Mouse (Mus musculus): ENCODE results near the gene Zbtb41. TPM values are rescaled to one million over a fixed set of nuclear protein-coding genes. Genes with fewer than 3 reads are reported as not detected.
"Not testable (repeated sequence)": the region's sequence is repeated elsewhere in the genome, so short reads cannot be mapped to it uniquely, and the experiment has no call there.

Gene Zbtb41
- polyA plus RNA-seq, 1 experiment from 2014 or later = 6.1 TPM

GRCm38 (mm10) chr1:139425006-139425405, 2.9 kb downstream of the Zbtb41 start:
- H3K36me3 ChIP-seq (ENCODE audit: inconsistent target) = no peaks in the 10 kb centered on the region; the same call in 1 of the 2 replicates
- H3K79me2 ChIP-seq (ENCODE audit: inconsistent target) = peaks cover 53% of the 10 kb centered on the region
- H3K27ac ChIP-seq = no peak overlapping the region
- H3K4me3 ChIP-seq (ENCODE audit: inconsistent target) = no peak overlapping the region
- 78% methylated on average over 3 of the region's 3 CpGs for WGBS (ENCODE audit: missing documents)

GRCm38 (mm10) chr1:139438373-139438772, 16.3 kb downstream of the Zbtb41 start:
- Histone ChIP-seq H3K79me2 (ENCODE audit: inconsistent target) (no peaks in the 10 kb centered on the region), H3K36me3 (ENCODE audit: inconsistent target) (peaks cover 38% of the 10 kb centered on the region), H3K4me3 (ENCODE audit: inconsistent target) (no peak overlapping the region), H3K27ac (no peak overlapping the region)

- not testable (repeated sequence) for H3K36me3 ChIP-seq (ENCODE audit: inconsistent target); H3K79me2 ChIP-seq (ENCODE audit: inconsistent target); H3K4me3 ChIP-seq (ENCODE audit: inconsistent target); H3K27ac ChIP-seq
- 27% methylated on average over 9 of the region's 9 CpGs for WGBS (ENCODE audit: missing documents)
These were observed 21.0 kb downstream of the Zbtb41 start for GRCm38 (mm10) chr1:139443103-139443502.

- H3K79me2 ChIP-seq (ENCODE audit: inconsistent target) = peaks cover 17% of the 10 kb centered on the region
- no peaks in the 10 kb centered on the region for H3K36me3 ChIP-seq (ENCODE audit: inconsistent target)
- peak within 1 kb of the TSS; percentile 34 for H3K27ac ChIP-seq
- peak within 1 kb of the TSS; percentile 64 for H3K4me3 ChIP-seq (ENCODE audit: inconsistent target)
- WGBS (ENCODE audit: missing documents) = under 1% methylated on average over 65 of the region's 65 CpGs
These were observed 32.5 kb downstream of the Zbtb41 start, which contains the start of gene Aspm for GRCm38 (mm10) chr1:139454340-139455225. TSS of gene Aspm (plus strand) at chr1:139454772.

- Histone ChIP-seq H3K79me2 (ENCODE audit: inconsistent target) (peaks cover 17% of the 10 kb centered on the region), H3K36me3 (ENCODE audit: inconsistent target) (no peaks in the 10 kb centered on the region), H3K27ac (peak overlapping the region; percentile 29), H3K4me3 (ENCODE audit: inconsistent target) (peak overlapping the region; percentile 64)
- WGBS (ENCODE audit: missing documents) = 6% methylated on average over 17 of the region's 17 CpGs
These were observed 33.3 kb downstream of the Zbtb41 start for GRCm38 (mm10) chr1:139455226-139455869.

- no peak overlapping the region for H3K27ac ChIP-seq
- no peak overlapping the region for H3K4me3 ChIP-seq (ENCODE audit: inconsistent target)
- no peaks in the 10 kb centered on the region for H3K36me3 ChIP-seq (ENCODE audit: inconsistent target)
- H3K79me2 ChIP-seq (ENCODE audit: inconsistent target) = peaks cover 10% of the 10 kb centered on the region
- WGBS (ENCODE audit: missing documents) = 40% methylated on average over 5 of the region's 5 CpGs
These were observed 38.7 kb downstream of the Zbtb41 start for GRCm38 (mm10) chr1:139460807-139461206.

- H3K4me3 ChIP-seq (ENCODE audit: inconsistent target) = no peak overlapping the region
- 95% methylated on average over 11 of the region's 11 CpGs for WGBS (ENCODE audit: missing documents)
- H3K36me3 ChIP-seq (ENCODE audit: inconsistent target) = no peaks in the 10 kb centered on the region
- no peaks in the 10 kb centered on the region for H3K79me2 ChIP-seq (ENCODE audit: inconsistent target)
- no peak overlapping the region for H3K27ac ChIP-seq
These were observed 43.8 kb downstream of the Zbtb41 start for GRCm38 (mm10) chr1:139465936-139466335.

GRCm38 (mm10) chr1:139478898-139479297, 56.8 kb downstream of the Zbtb41 start:
- WGBS (ENCODE audit: missing documents) = 95% methylated on average over 11 of the region's 11 CpGs
- Histone ChIP-seq H3K27ac (no peak overlapping the region), H3K36me3 (ENCODE audit: inconsistent target) (peaks cover 5% of the 10 kb centered on the region; the same call in 1 of the 2 replicates), H3K79me2 (ENCODE audit: inconsistent target) (no peaks in the 10 kb centered on the region), H3K4me3 (ENCODE audit: inconsistent target) (no peak overlapping the region)

GRCm38 (mm10) chr1:139480246-139480645, 58.2 kb downstream of the Zbtb41 start:
- H3K4me3 ChIP-seq (ENCODE audit: inconsistent target) = no peak overlapping the region
- H3K36me3 ChIP-seq (ENCODE audit: inconsistent target) = peaks cover 5% of the 10 kb centered on the region; the same call in 1 of the 2 replicates
- no peak overlapping the region for H3K27ac ChIP-seq
- H3K79me2 ChIP-seq (ENCODE audit: inconsistent target) = no peaks in the 10 kb centered on the region
- 96% methylated on average over 8 of the region's 8 CpGs for WGBS (ENCODE audit: missing documents)

- no peaks in the 10 kb centered on the region for H3K79me2 ChIP-seq (ENCODE audit: inconsistent target)
- no peak overlapping the region for H3K27ac ChIP-seq
- 83% methylated on average over 3 of the region's 4 CpGs for WGBS (ENCODE audit: missing documents)
- H3K36me3 ChIP-seq (ENCODE audit: inconsistent target) = peaks cover 5% of the 10 kb centered on the region; the same call in 1 of the 2 replicates
- no peak overlapping the region for H3K4me3 ChIP-seq (ENCODE audit: inconsistent target)
These were observed 59.1 kb downstream of the Zbtb41 start for GRCm38 (mm10) chr1:139481146-139481545.

GRCm38 (mm10) chr1:139494630-139495029, 72.5 kb downstream of the Zbtb41 start:
- no peaks in the 10 kb centered on the region for H3K79me2 ChIP-seq (ENCODE audit: inconsistent target)
- no peak overlapping the region for H3K4me3 ChIP-seq (ENCODE audit: inconsistent target)
- 92% methylated on average over 3 of the region's 3 CpGs for WGBS (ENCODE audit: missing documents)
- no peak overlapping the region for H3K27ac ChIP-seq
- peaks cover 3% of the 10 kb centered on the region; the same call in 1 of the 2 replicates for H3K36me3 ChIP-seq (ENCODE audit: inconsistent target)

GRCm38 (mm10) chr1:139495408-139495807, 73.3 kb downstream of the Zbtb41 start:
- H3K4me3 ChIP-seq (ENCODE audit: inconsistent target) = no peak overlapping the region
- H3K79me2 ChIP-seq (ENCODE audit: inconsistent target) = no peaks in the 10 kb centered on the region
- H3K36me3 ChIP-seq (ENCODE audit: inconsistent target) = no peaks in the 10 kb centered on the region
- WGBS (ENCODE audit: missing documents) = 93% methylated on average over 2 of the region's 2 CpGs
- H3K27ac ChIP-seq = no peak overlapping the region

GRCm38 (mm10) chr1:139496212-139496611, 74.1 kb downstream of the Zbtb41 start:
- H3K36me3 ChIP-seq (ENCODE audit: inconsistent target) = no peaks in the 10 kb centered on the region
- H3K4me3 ChIP-seq (ENCODE audit: inconsistent target) = no peak overlapping the region
- 87% methylated on average over 3 of the region's 3 CpGs for WGBS (ENCODE audit: missing documents)
- H3K27ac ChIP-seq = no peak overlapping the region
- no peaks in the 10 kb centered on the region for H3K79me2 ChIP-seq (ENCODE audit: inconsistent target)

GRCm38 (mm10) chr1:139499751-139500150, 77.7 kb downstream of the Zbtb41 start:
- Histone ChIP-seq H3K36me3 (ENCODE audit: inconsistent target) (no peaks in the 10 kb centered on the region), H3K27ac (no peak overlapping the region), H3K4me3 (ENCODE audit: inconsistent target) (no peak overlapping the region), H3K79me2 (ENCODE audit: inconsistent target) (no peaks in the 10 kb centered on the region)

GRCm38 (mm10) chr1:139501258-139501752, 79.2 kb downstream of the Zbtb41 start, which contains the start of gene F13b:
TSS of gene F13b (plus strand) at chr1:139501702.
- H3K4me3 ChIP-seq (ENCODE audit: inconsistent target) = no peak within 1 kb of the TSS
- WGBS (ENCODE audit: missing documents) = 85% methylated on average over 3 of the region's 3 CpGs
- no peaks in the 10 kb centered on the region for H3K36me3 ChIP-seq (ENCODE audit: inconsistent target)
- H3K79me2 ChIP-seq (ENCODE audit: inconsistent target) = no peaks in the 10 kb centered on the region
- H3K27ac ChIP-seq = no peak within 1 kb of the TSS
